Mouse (Mus musculus) brain, embryonic 14.5 days (tissue): ENCODE results near the gene Eif4e1b. TPM values are rescaled to one million over a fixed set of nuclear protein-coding genes. Genes with fewer than 3 reads are reported as not detected.

Source experiments
- DNase-seq: peaks from one replicate; pipeline ENCODE4 v3.0.0-alpha.2; 2011; ENCODE audit warnings: low read depth
- CTCF ChIP-seq: fragments of 200-500 bp; IDR thresholded peaks from 2 replicates; pipeline ENCODE4 v1.5.1; 2012; ENCODE audit warnings: inconsistent platforms, mild to moderate bottlenecking, moderate library complexity, borderline replicate concordance; ENCODE audit not compliant: insufficient read depth, insufficient read length; ENCODE audit errors: extremely low read depth
- POLR2A ChIP-seq: fragments of 200-500 bp; IDR thresholded peaks from 2 replicates; pipeline ENCODE4 v1.6.1; 2012; ENCODE audit warnings: mild to moderate bottlenecking, inconsistent platforms, borderline replicate concordance; ENCODE audit not compliant: poor library complexity, insufficient read depth, insufficient read length, severe bottlenecking; ENCODE audit errors: extremely low read depth
- polyA plus RNA-seq: library from polyadenylated mRNA; depleted of rRNA; stranded (reverse); fragments of >200 nt; gene quantifications from 2 replicates; pipeline ENCODE4 v1.2.3, GENCODE M21; 2012

The Eif4e1b gene
- polyA plus RNA-seq, 1 experiment = not detected

DNA sequence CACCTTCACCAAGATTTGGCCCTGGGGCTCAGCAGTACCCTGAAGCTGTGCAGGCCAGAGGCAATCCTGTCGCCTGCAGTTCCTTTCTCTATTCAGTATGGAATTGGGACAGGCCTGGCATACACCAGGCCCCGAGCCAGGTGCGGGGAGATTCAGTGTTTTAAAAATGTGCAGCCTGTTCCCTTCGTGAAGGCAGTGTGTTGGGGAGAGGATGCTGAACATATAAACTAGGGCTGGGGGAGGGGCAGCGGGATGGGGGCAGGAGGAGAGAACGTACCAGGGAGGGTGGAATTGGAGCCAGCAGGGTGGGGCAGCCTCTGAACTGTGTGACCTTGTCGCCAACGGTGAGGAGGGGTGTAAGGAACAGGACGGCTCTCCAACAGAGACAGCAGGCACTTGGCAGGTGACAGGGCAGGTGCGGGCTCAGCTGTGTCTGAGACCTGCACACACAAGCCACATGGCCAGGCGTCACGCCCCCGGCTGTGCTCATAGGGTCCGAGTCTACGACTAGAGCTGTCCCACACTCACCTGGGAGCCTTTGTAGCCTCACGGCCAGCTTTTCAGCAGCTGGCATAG, 10.3 kb downstream of the Eif4e1b start:
- TF ChIP-seq CTCF (no peak), POLR2A (no peak)
- DNase-seq = no peak

DNA sequence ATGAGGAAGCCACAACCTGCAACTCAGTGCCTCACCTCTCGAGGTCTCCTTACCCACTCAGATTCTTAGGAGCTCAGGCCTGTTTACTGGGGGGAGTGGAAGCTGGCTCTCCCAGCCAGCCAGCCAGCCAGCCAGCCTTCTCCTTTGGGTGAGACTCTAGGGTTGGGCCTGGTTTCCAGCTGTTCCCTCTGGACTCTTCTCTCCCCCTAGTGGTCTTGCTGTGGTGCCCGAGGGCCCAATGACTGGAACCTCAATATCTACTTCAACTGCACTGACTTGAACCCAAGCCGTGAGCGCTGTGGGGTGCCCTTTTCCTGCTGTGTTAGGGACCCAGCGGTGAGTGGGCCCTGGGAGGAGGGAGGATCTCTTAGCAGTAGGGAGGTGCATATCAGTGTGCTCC, 11.0 kb downstream of the Eif4e1b start:
- TF ChIP-seq CTCF (peak; percentile 28; the same call in 1 of the 2 replicates), POLR2A (no peak)
- DNase-seq = no peak

DNA sequence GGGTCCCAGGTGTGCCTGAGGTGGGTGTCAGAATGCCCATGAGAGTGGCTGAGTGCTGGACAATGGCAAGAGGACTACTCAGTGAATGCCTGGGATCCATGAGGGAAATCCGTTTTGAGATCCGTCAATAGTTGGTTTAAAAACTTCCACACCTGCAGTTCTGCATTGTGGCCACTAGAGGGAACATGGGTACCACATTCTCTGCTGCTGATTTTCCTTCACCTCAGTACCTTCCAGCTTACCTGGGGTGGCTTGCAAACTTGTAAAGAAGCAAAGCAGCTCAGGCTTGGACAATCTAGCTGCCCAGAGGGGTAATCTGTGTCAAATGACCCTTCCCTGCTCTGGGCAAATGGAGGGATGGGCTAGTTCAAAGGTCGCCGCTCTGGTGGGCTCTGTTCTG, 13.6 kb downstream of the Eif4e1b start:
- TF ChIP-seq POLR2A (no peak), CTCF (peak; percentile 88; the same call in 1 of the 2 replicates)
- DNase-seq = peak; percentile 68

GRCm38 (mm10) chr13:54797861-54798643, 14.3 kb downstream of the Eif4e1b start:
- no peak for DNase-seq
- TF ChIP-seq POLR2A = no peak
- no peak for TF ChIP-seq CTCF

DNA sequence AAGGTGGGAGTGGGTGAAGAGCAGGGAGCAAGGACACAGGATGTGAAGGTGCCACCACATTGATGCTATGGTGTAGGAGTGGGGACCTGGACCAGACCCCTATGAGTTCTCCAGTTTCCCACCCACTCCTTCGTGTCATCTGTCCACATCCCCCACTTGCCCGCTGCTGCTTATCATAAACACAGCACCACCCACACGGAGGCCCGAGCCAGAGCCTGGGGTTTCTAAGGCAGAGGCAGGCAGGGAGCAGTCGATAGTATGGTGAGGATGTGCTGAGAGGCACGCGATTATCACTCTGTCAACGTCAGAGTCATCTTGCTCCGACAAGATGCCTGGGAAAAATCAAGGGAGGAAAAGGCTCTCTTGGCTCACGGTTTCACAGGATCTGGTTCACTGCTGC, 14.9 kb downstream of the Eif4e1b start:
- no peak for DNase-seq
- TF ChIP-seq CTCF = no peak
- no peak for TF ChIP-seq POLR2A

DNA sequence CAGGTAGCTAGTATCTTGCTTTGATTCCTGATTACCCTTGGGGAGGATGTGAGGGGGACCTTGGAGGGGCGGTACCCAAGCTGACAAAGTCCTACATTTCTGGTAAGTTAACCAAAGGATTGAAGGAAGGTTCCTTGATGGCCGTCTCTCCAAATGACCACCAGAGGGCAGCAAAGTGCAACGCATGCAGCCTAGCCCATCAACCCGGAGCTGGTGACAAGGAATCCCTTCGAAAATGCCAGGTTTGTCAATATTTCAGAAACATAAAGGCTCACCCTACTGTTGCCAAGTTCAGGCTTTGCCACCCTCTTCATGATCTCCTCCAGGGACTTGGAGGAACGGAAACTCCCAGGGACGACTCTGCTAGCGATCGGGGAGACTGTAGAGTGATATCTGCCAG, 15.9 kb downstream of the Eif4e1b start:
- DNase-seq = peak; percentile 90
- TF ChIP-seq POLR2A (no peak), CTCF (peak; percentile 95)

GRCm38 (mm10) chr13:54800206-54800605, 16.4 kb downstream of the Eif4e1b start:
- TF ChIP-seq POLR2A = no peak
- no peak for DNase-seq

DNA sequence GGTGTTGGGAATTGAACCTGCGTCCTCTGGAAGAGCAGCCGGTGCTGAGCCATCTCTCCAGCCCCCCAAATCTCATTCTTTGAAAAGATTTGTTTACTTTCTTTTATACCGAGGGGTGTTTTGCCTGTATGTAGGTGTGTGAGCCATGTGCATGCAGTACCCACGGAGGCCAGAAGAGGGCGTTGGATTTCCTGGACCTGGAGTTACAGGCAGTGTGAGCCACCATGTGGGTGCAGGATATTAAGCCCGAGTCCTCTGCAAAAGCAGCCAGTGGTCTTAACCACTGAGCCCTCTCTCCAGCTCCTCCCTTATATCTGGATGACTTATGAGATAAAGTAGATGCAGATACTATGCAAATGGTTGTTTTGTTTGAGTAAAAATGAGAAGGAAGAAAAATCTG, 19.2 kb downstream of the Eif4e1b start:
- no peak for DNase-seq
- peak; percentile 45 for TF ChIP-seq CTCF
- TF ChIP-seq POLR2A = no peak

- DNase-seq = peak; percentile 74
- TF ChIP-seq POLR2A = no peak
- TF ChIP-seq CTCF = peak; percentile 76
These were observed 21.5 kb downstream of the Eif4e1b start for GRCm38 (mm10) chr13:54805134-54805838.

DNA sequence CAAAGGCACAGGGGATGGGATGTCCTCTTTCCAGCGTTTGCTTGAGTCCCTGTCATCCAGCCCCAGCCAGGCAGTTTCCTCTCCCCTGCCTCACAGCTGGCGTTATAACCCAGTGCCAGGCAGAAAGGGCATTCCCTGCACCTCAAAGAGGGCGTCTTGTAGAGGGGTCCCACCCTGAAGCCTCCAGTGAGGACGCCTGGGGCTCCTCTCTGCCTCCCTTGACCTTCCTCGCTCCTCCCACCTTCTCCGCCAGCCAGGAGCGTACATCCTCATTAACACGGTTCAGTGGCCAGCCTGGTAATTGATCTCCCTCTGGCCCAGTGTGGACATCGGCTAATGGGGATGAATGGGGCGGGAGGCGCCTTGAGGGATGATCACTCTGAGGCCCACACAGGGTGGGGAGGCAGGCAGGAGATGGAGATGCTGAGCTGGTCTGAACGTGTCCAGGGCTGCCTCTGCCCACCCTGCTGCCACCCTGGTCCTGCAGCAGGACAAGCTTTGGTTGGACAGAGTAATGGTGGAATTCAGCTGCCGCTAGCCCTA, 22.7 kb downstream of the Eif4e1b start:
- TF ChIP-seq CTCF (no peak), POLR2A (no peak)
- no peak for DNase-seq

DNA sequence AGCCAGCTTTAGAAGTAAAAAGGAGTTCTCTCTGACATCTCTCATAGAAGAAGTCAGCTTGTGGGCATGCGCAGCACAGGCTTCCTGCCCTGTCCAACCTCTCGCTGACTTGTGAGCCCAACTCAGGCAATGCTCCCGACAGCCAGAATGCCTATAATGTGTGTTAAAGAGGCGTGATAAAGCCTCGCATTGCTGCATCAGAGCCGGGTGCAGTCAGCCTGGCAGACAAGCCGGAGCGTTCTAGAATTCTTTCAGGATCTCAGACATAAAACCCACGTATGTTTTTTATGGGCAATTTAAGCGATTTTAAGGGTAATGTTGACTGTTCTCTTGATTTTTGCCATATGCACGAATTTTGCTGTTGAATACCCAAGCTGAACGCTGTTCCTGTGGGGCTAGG, 24.3 kb downstream of the Eif4e1b start:
- no peak for TF ChIP-seq CTCF
- no peak for TF ChIP-seq POLR2A
- no peak for DNase-seq
